ENCODE assay signal across 30 mouse cellular contexts in genomic region chr11:45782435-45782834, GRCm38 (mm10).
A peak's percentile ranks its signal among the peaks of the same experiment; 100 is the strongest.
DNase-seq lines count a peak whose midpoint lies in the region; ATAC-seq and TF ChIP-seq lines count a peak whose summit lies in the region.
"Had no signal": no experiment of that assay in that cellular context is flagged by ENCODE, and none has a peak within 500 bp of the region (broad histone marks: within the 10 kb centered on the region; RNA-seq: fewer than 3 reads in every experiment).

No protein-coding gene starts in this region.

- no peak for TF ChIP-seq POLR2A in MEL (IDR thresholded peaks at IDR 0.05; ENCODE audit: control insufficient read depth in 1 of 2, insufficient read depth in 1 of 2, low read depth in 1 of 2, low read length in 2 of 2, poor library complexity in 1 of 2)

- peak; percentile 25 for DNase-seq in adrenal gland, postnatal 14 days
- no peak for DNase-seq in adrenal gland, adult 18-20 months (ENCODE audit: low spot score in 2 of 2)
- DNase-seq in 3T3-L1 (ENCODE audit: low read depth, low spot score) (peak; percentile 29), MEL (ENCODE audit: low read depth, low spot score) (peak; percentile 59)
- DNase-seq in stomach, postnatal 0 days (ENCODE audit: low spot score), result no peak
- DNase-seq: B cell, adult 2 months; cerebellum, adult 2 months; cerebellum, postnatal 14 days; gastrocnemius, postnatal 14 days; heart, postnatal 36 days; kidney, adult 9 months; kidney, postnatal 10 days; layer of hippocampus, postnatal 36 days; right cerebral cortex, adult 18-20 months; spleen, adult 18-20 months; thymus, adult 2 months; thymus, postnatal 36 days had no signal

- H3K27ac ChIP-seq in MEL (ENCODE audit: control insufficient read depth, low read depth, low read length), result no peak overlapping the region
- peak overlapping the region; percentile 24; the same call in 1 of the 2 replicates for H3K27ac ChIP-seq in liver, embryonic 15.5 days (replicated peaks)
- no peak overlapping the region for H3K27ac ChIP-seq in stomach, postnatal 0 days (replicated peaks)
- H3K27ac ChIP-seq in forebrain, embryonic 16.5 days (ENCODE audit: low read length), result no peak overlapping the region
- no peak overlapping the region for H3K27ac ChIP-seq in intestine, embryonic 16.5 days (ENCODE audit: low read length)
- H3K27ac ChIP-seq: embryonic facial prominence, embryonic 10.5 days; embryonic facial prominence, embryonic 15.5 days; forebrain, embryonic 12.5 days; heart, embryonic 10.5 days; heart, embryonic 15.5 days; hindbrain, embryonic 12.5 days; macrophage; midbrain, embryonic 15.5 days had no signal

- peak; percentile 63; the same call in 1 of the 2 replicates for ATAC-seq in liver, embryonic 15.5 days (ENCODE audit: insufficient read depth)
- no peak for ATAC-seq in stomach, postnatal 0 days (ENCODE audit: low FRiP score, low TSS enrichment)
- no peak for ATAC-seq in forebrain, embryonic 16.5 days
- no peak for ATAC-seq in intestine, embryonic 16.5 days
- ATAC-seq: intestine, postnatal 0 days; midbrain, embryonic 15.5 days; Patski had no signal

- no peak for TF ChIP-seq RAD21 in MEL (IDR thresholded peaks at IDR 0.05; ENCODE audit: low read depth, low read length)

- H3K9ac ChIP-seq in MEL (ENCODE audit: control insufficient read depth, low read depth, low read length, poor library complexity, severe bottlenecking), result no peak overlapping the region
- no peak overlapping the region for H3K9ac ChIP-seq in liver, embryonic 15.5 days
- H3K9ac ChIP-seq in stomach, postnatal 0 days (ENCODE audit: low read length), result no peak overlapping the region
- no peak overlapping the region for H3K9ac ChIP-seq in forebrain, embryonic 16.5 days (replicated peaks; ENCODE audit: low read depth, low read length)
- H3K9ac ChIP-seq in intestine, embryonic 16.5 days (ENCODE audit: low read depth, low read length), result no peak overlapping the region
- H3K9ac ChIP-seq: embryonic facial prominence, embryonic 15.5 days; forebrain, embryonic 12.5 days; heart, embryonic 15.5 days; hindbrain, embryonic 12.5 days; midbrain, embryonic 15.5 days had no signal

- no peak for TF ChIP-seq EP300 in MEL (IDR thresholded peaks at IDR 0.05; ENCODE audit: low read depth in 1 of 2, low read length in 2 of 2)
- no peak for TF ChIP-seq EP300 in stomach, postnatal 0 days (optimal IDR thresholded peaks at IDR 0.05)

- no peaks in the 10 kb centered on the region for H3K79me2 ChIP-seq in MEL (ENCODE audit: control insufficient read depth, insufficient read depth, low read length, poor library complexity)

- H3K4me3 ChIP-seq in MEL (ENCODE audit: control insufficient read depth in 1 of 2, insufficient read depth in 1 of 2, low read depth in 2 of 2, low read length in 2 of 2), result no peak overlapping the region
- H3K4me3 ChIP-seq in liver, embryonic 15.5 days (replicated peaks), result no peak overlapping the region
- H3K4me3 ChIP-seq in stomach, postnatal 0 days (ENCODE audit: low read depth, low read length), result no peak overlapping the region
- H3K4me3 ChIP-seq in forebrain, embryonic 16.5 days (replicated peaks; ENCODE audit: low read length), result no peak overlapping the region
- H3K4me3 ChIP-seq in intestine, embryonic 16.5 days (ENCODE audit: low read length), result no peak overlapping the region
- H3K4me3 ChIP-seq: embryonic facial prominence, embryonic 10.5 days; embryonic facial prominence, embryonic 15.5 days; forebrain, embryonic 12.5 days; heart, embryonic 10.5 days; heart, embryonic 15.5 days; hindbrain, embryonic 12.5 days; midbrain, embryonic 15.5 days had no signal

- no peak for TF ChIP-seq CTCF in MEL (IDR thresholded peaks at IDR 0.05 in 2 of 3, conservative IDR thresholded peaks at IDR 0.05 in 1 of 3; ENCODE audit: control insufficient read depth in 1 of 3, insufficient read depth in 1 of 3, low read depth in 2 of 3, low read length in 3 of 3, poor library complexity in 1 of 3, severe bottlenecking in 1 of 3)
- TF ChIP-seq CTCF in stomach, postnatal 0 days (IDR thresholded peaks at IDR 0.05; ENCODE audit: low read depth), result no peak

- H3K4me1 ChIP-seq in MEL (ENCODE audit: control insufficient read depth in 1 of 2, insufficient read depth in 2 of 2, low read length in 2 of 2), result peaks cover 0 to 5% of the 10 kb centered on the region in 2 experiments; a peak in 1 of 4 replicates
- H3K4me1 ChIP-seq in liver, embryonic 15.5 days (replicated peaks), result peaks cover 15% of the 10 kb centered on the region
- no peaks in the 10 kb centered on the region for H3K4me1 ChIP-seq in stomach, postnatal 0 days (replicated peaks; ENCODE audit: control insufficient read depth, insufficient read depth)
- H3K4me1 ChIP-seq in forebrain, embryonic 16.5 days (replicated peaks; ENCODE audit: control insufficient read depth, insufficient read depth, low read length), result peaks cover 6% of the 10 kb centered on the region; the same call in 1 of the 2 replicates
- no peaks in the 10 kb centered on the region for H3K4me1 ChIP-seq in intestine, embryonic 16.5 days (ENCODE audit: control insufficient read depth, insufficient read depth, low read length)
- H3K4me1 ChIP-seq: embryonic facial prominence, embryonic 10.5 days; embryonic facial prominence, embryonic 15.5 days; heart, embryonic 10.5 days; heart, embryonic 15.5 days; hindbrain, embryonic 12.5 days; midbrain, embryonic 15.5 days had no signal

- H3K9me3 ChIP-seq in MEL (replicated peaks; ENCODE audit: insufficient read depth, low read length), result no peaks in the 10 kb centered on the region
- no peaks in the 10 kb centered on the region for H3K9me3 ChIP-seq in liver, embryonic 15.5 days (replicated peaks)
- no peaks in the 10 kb centered on the region for H3K9me3 ChIP-seq in stomach, postnatal 0 days (ENCODE audit: control insufficient read depth, low read length)
- no peaks in the 10 kb centered on the region for H3K9me3 ChIP-seq in forebrain, embryonic 16.5 days (ENCODE audit: control insufficient read depth, low read length)
- no peaks in the 10 kb centered on the region for H3K9me3 ChIP-seq in intestine, embryonic 16.5 days (ENCODE audit: control insufficient read depth, low read length)
- H3K9me3 ChIP-seq: embryonic facial prominence, embryonic 10.5 days; embryonic facial prominence, embryonic 15.5 days; forebrain, embryonic 12.5 days; heart, embryonic 10.5 days; heart, embryonic 15.5 days; hindbrain, embryonic 12.5 days; midbrain, embryonic 15.5 days had no signal

- H3K27me3 ChIP-seq in MEL (ENCODE audit: control insufficient read depth in 1 of 2, insufficient read depth in 2 of 2, low read length in 2 of 2), result peaks cover 0 to 3% of the 10 kb centered on the region in 2 experiments; a peak in 3 of 4 replicates
- H3K27me3 ChIP-seq in liver, embryonic 15.5 days, result 0 out of 2 replicates have a peak, but pooled peaks cover 5% of the 10 kb centered on the region
- no peaks in the 10 kb centered on the region for H3K27me3 ChIP-seq in stomach, postnatal 0 days (ENCODE audit: control insufficient read depth, insufficient read depth, low read length)
- H3K27me3 ChIP-seq in forebrain, embryonic 16.5 days (replicated peaks; ENCODE audit: control insufficient read depth, insufficient read depth, low read length), result no peaks in the 10 kb centered on the region
- no peaks in the 10 kb centered on the region for H3K27me3 ChIP-seq in intestine, embryonic 16.5 days (replicated peaks; ENCODE audit: control insufficient read depth, insufficient read depth, low read length)
- H3K27me3 ChIP-seq: embryonic facial prominence, embryonic 15.5 days; forebrain, embryonic 12.5 days; heart, embryonic 15.5 days; hindbrain, embryonic 12.5 days; midbrain, embryonic 15.5 days had no signal

- 52% methylated on average over 4 of the region's 4 CpGs for WGBS in liver, embryonic 15.5 days (ENCODE audit: insufficient replicate concordance)
- WGBS in stomach, postnatal 0 days, result 74% methylated on average over 4 of the region's 4 CpGs
- WGBS in forebrain, embryonic 16.5 days, result 88% methylated on average over 4 of the region's 4 CpGs
- WGBS in intestine, embryonic 16.5 days, result 84% methylated on average over 4 of the region's 4 CpGs

- no peaks in the 10 kb centered on the region for H3K36me3 ChIP-seq in MEL (ENCODE audit: control insufficient read depth in 1 of 2, insufficient read depth in 2 of 2, low read length in 2 of 2)
- no peaks in the 10 kb centered on the region for H3K36me3 ChIP-seq in liver, embryonic 15.5 days (replicated peaks)
- H3K36me3 ChIP-seq in stomach, postnatal 0 days (ENCODE audit: control insufficient read depth, insufficient read depth, low read length), result no peaks in the 10 kb centered on the region
- H3K36me3 ChIP-seq in forebrain, embryonic 16.5 days (ENCODE audit: control insufficient read depth, insufficient read depth), result no peaks in the 10 kb centered on the region
- H3K36me3 ChIP-seq in intestine, embryonic 16.5 days (ENCODE audit: control insufficient read depth, insufficient read depth, low read length), result no peaks in the 10 kb centered on the region
- H3K36me3 ChIP-seq: embryonic facial prominence, embryonic 10.5 days; embryonic facial prominence, embryonic 15.5 days; forebrain, embryonic 12.5 days; heart, embryonic 10.5 days; heart, embryonic 15.5 days; hindbrain, embryonic 12.5 days; midbrain, embryonic 15.5 days had no signal

- H3K4me2 ChIP-seq in liver, embryonic 15.5 days, result 0 out of 2 replicates have a peak overlapping the region, but pooled peaks have one; percentile 8
- H3K4me2 ChIP-seq in stomach, postnatal 0 days (replicated peaks; ENCODE audit: low read depth), result no peak overlapping the region
- H3K4me2 ChIP-seq in forebrain, embryonic 16.5 days (ENCODE audit: low read length), result no peak overlapping the region
- no peak overlapping the region for H3K4me2 ChIP-seq in intestine, embryonic 16.5 days (ENCODE audit: low read depth, low read length)
- H3K4me2 ChIP-seq: embryonic facial prominence, embryonic 15.5 days; forebrain, embryonic 12.5 days; heart, embryonic 15.5 days; hindbrain, embryonic 12.5 days; midbrain, embryonic 15.5 days had no signal

TF ChIP-seq in MEL, 35 proteins besides CTCF, POLR2A, EP300 and RAD21:
- TF ChIP-seq HCFC1 (IDR thresholded peaks at IDR 0.05; ENCODE audit: low read depth, low read length), result no peak

Comparison
In these comparisons a context has a peak if more than half of its experiments do, and no peak if none do; other contexts are left out.
1. DNase-seq: peak in adrenal gland, postnatal 14 days (single experiment), 3T3-L1 (single experiment) and MEL (single experiment); none in adrenal gland, adult 18-20 months (0 of 2) and stomach, postnatal 0 days (single experiment).